Mouse (Mus musculus): ENCODE results near the gene Sh3pxd2b. TPM values are rescaled to one million over a fixed set of nuclear protein-coding genes. Genes with fewer than 3 reads are reported as not detected.

Sh3pxd2b gene
- total and polyA plus RNA-seq, 3 experiments = 2.4 to 13.2 (median 6.7) TPM

- H3K4me3 ChIP-seq (replicated peaks in 1 of 3; ENCODE audit: low read depth in 2 of 3, low read length in 2 of 3, poor library complexity in 1 of 3) = no peak overlapping the region
- H3K9me3 ChIP-seq (replicated peaks; ENCODE audit: low read length) = no peaks in the 10 kb centered on the region
- DNase-seq (ENCODE audit: extremely low read depth) = no peak
- no peak overlapping the region for H3K9ac ChIP-seq (ENCODE audit: insufficient read depth, low read depth)
- no peaks in the 10 kb centered on the region for H3K79me2 ChIP-seq (replicated peaks; ENCODE audit: control insufficient read depth, extremely low read depth, insufficient read depth, poor library complexity, severe bottlenecking)
- in situ Hi-C loops (cut with MboI; ENCODE audit: low pct_ligation_motif_present, low pct_unique_long_range_greater_than_20kb, low sequenced_read_pairs) (no loop called here), dilution Hi-C loops (cut with MboI; ENCODE audit: extremely low pct_ligation_motif_present, extremely low pct_unique_long_range_greater_than_20kb, low sequenced_read_pairs) (no loop called here)
- no peak overlapping the region for H3K4me2 ChIP-seq (ENCODE audit: insufficient read depth, low read depth, poor library complexity, severe bottlenecking)
- H3K36me3 ChIP-seq (replicated peaks in 1 of 2; ENCODE audit: control insufficient read depth in 1 of 2, insufficient read depth in 1 of 2, low read length in 1 of 2) = peaks cover 4 to 54% of the 10 kb centered on the region in 2 experiments
- no peak overlapping the region for H3K27ac ChIP-seq (ENCODE audit: insufficient read depth, low read depth)
- no peaks in the 10 kb centered on the region for H3K4me1 ChIP-seq (ENCODE audit: control insufficient read depth in 1 of 2, insufficient read depth in 2 of 2)
- H3K27me3 ChIP-seq (replicated peaks) = no peaks in the 10 kb centered on the region
- TF ChIP-seq NRF1 (IDR thresholded peaks at IDR 0.05; ENCODE audit: low read depth, low read length) (no peak), SMC3 (IDR thresholded peaks at IDR 0.05; ENCODE audit: low read depth, low read length) (no peak), PAX5 (IDR thresholded peaks at IDR 0.05; ENCODE audit: low read length) (no peak), TCF12 (IDR thresholded peaks at IDR 0.05; ENCODE audit: low read depth, low read length) (no peak), POLR2A (IDR thresholded peaks at IDR 0.05; ENCODE audit: low read depth, low read length) (no peak), TBP (conservative IDR thresholded peaks at IDR 0.05; ENCODE audit: low read depth, low read length) (no peak), MAX (IDR thresholded peaks at IDR 0.05; ENCODE audit: low read length) (no peak), SIN3A (IDR thresholded peaks at IDR 0.05; ENCODE audit: low read length) (no peak), ZNF384 (IDR thresholded peaks at IDR 0.05; ENCODE audit: low read depth, low read length) (no peak), ZC3H11A (IDR thresholded peaks at IDR 0.05; ENCODE audit: low read depth, low read length) (no peak), MAZ (IDR thresholded peaks at IDR 0.05; ENCODE audit: low read depth, low read length) (no peak)
These were observed 77.5 kb downstream of the Sh3pxd2b start for GRCm38 (mm10) chr11:32425043-32425658.

DNA sequence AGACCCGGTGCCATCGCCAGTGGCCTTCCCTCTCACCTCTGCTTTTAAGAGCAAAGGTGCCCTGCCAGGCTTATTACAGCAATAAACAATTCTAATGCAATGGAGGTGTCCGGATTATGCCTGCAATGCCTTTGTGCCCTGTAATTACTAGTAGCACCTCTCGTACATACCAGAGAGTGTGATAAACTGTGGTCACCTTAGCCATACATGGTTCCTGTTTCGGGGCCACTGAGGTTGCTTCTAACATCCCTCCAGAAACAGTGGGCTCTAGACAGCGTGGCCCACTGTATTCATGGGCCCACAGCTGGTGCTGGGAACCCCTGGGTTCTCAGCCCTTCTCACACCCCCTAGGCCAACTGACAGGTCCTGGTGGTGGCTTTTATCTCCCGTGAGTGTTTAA is 79.9 kb downstream of the Sh3pxd2b start:
- peaks cover 4 to 31% of the 10 kb centered on the region in 2 experiments for H3K36me3 ChIP-seq (replicated peaks in 1 of 2; ENCODE audit: control insufficient read depth in 1 of 2, insufficient read depth in 1 of 2, low read length in 1 of 2)
- no peaks in the 10 kb centered on the region for H3K9me3 ChIP-seq (replicated peaks; ENCODE audit: low read length)
- no peak overlapping the region for H3K4me3 ChIP-seq (replicated peaks in 1 of 3; ENCODE audit: low read depth in 2 of 3, low read length in 2 of 3, poor library complexity in 1 of 3)
- no peak for TF ChIP-seq MYC (IDR thresholded peaks at IDR 0.05; ENCODE audit: low read depth, low read length)
- no peak for TF ChIP-seq CTCF (conservative IDR thresholded peaks at IDR 0.05 in 1 of 2, IDR thresholded peaks at IDR 0.05 in 1 of 2; ENCODE audit: low read depth in 2 of 2, low read length in 2 of 2)
- no peak for TF ChIP-seq EP300 (IDR thresholded peaks at IDR 0.05; ENCODE audit: low read length)
- no peak for TF ChIP-seq IRF4 (IDR thresholded peaks at IDR 0.05; ENCODE audit: low read depth, low read length)
- no peak for DNase-seq (ENCODE audit: extremely low read depth)
- H3K4me2 ChIP-seq (ENCODE audit: insufficient read depth, low read depth, poor library complexity, severe bottlenecking) = no peak overlapping the region
- no peaks in the 10 kb centered on the region for H3K79me2 ChIP-seq (replicated peaks; ENCODE audit: control insufficient read depth, extremely low read depth, insufficient read depth, poor library complexity, severe bottlenecking)
- no peaks in the 10 kb centered on the region for H3K27me3 ChIP-seq (replicated peaks)
- no peak overlapping the region for H3K27ac ChIP-seq (ENCODE audit: insufficient read depth, low read depth)
- dilution Hi-C loops (cut with MboI; ENCODE audit: extremely low pct_ligation_motif_present, extremely low pct_unique_long_range_greater_than_20kb, low sequenced_read_pairs) = no loop called here
- in situ Hi-C loops (cut with MboI; ENCODE audit: low pct_ligation_motif_present, low pct_unique_long_range_greater_than_20kb, low sequenced_read_pairs) = no loop called here
- H3K9ac ChIP-seq (ENCODE audit: insufficient read depth, low read depth) = no peak overlapping the region
- no peaks in the 10 kb centered on the region for H3K4me1 ChIP-seq (ENCODE audit: control insufficient read depth in 1 of 2, insufficient read depth in 2 of 2)
